Mouse (Mus musculus) lung, postnatal 0 days (tissue): ENCODE results near the gene Nectin2. TPM values are rescaled to one million over a fixed set of nuclear protein-coding genes. Genes with fewer than 3 reads are reported as not detected.
A peak's percentile ranks its signal among the peaks of the same experiment; 100 is the strongest.

Experiments used
- ATAC-seq: fragments of 200-750 bp; cut with Nextera tagmentation; 2 replicates; pipeline ENCODE4 v1.8.0; 2017; ENCODE audit warnings: moderate library complexity
- DNase-seq: peaks from one replicate; pipeline ENCODE4 v3.0.0-alpha.2; 2016; ENCODE audit warnings: low spot score
- H3K27ac ChIP-seq: fragments of 300-500 bp; sonication (generic); 2 replicates; pipeline ENCODE4 v1.5.1; 2014; ENCODE audit warnings: antibody characterized with exemption, mild to moderate bottlenecking, low read length, mixed read lengths
- H3K27me3 ChIP-seq: fragments of 300-500 bp; sonication (generic); replicated peaks from 2 replicates; pipeline ENCODE4 v1.6.1; 2014; ENCODE audit warnings: low read length, mixed read lengths; ENCODE audit not compliant: insufficient read depth
- H3K36me3 ChIP-seq: fragments of 300-500 bp; sonication (generic); 2 replicates; pipeline ENCODE4 v1.6.1; 2014; ENCODE audit warnings: low read length, mixed read lengths; ENCODE audit not compliant: insufficient read depth
- H3K4me1 ChIP-seq: fragments of 300-500 bp; sonication (generic); 2 replicates; pipeline ENCODE4 v1.6.1; 2014; ENCODE audit warnings: antibody characterized with exemption, low read depth, low read length, mixed read lengths; ENCODE audit not compliant: insufficient read depth
- H3K4me2 ChIP-seq: fragments of 300-500 bp; sonication (generic); replicated peaks from 2 replicates; pipeline ENCODE4 v1.6.1; 2014; ENCODE audit warnings: low read depth, mild to moderate bottlenecking, low read length, moderate library complexity, mixed read lengths
- H3K4me3 ChIP-seq: fragments of 300-500 bp; sonication (generic); 2 replicates; pipeline ENCODE4 v1.5.1; 2014; ENCODE audit warnings: low read depth, low read length
- H3K9ac ChIP-seq: fragments of 300-500 bp; sonication (generic); replicated peaks from 2 replicates; pipeline ENCODE4 v1.6.1; 2014; ENCODE audit warnings: low read depth, mild to moderate bottlenecking
- H3K9me3 ChIP-seq: fragments of 300-500 bp; sonication (generic); 2 replicates; pipeline ENCODE4 v1.6.1; 2016; ENCODE audit warnings: low read length, mixed read lengths
- CTCF ChIP-seq: IDR thresholded peaks from 2 replicates; pipeline ENCODE4 v1.5.1; 2016; ENCODE audit warnings: antibody characterized with exemption, mild to moderate bottlenecking
- EP300 ChIP-seq: IDR thresholded peaks from 2 replicates; pipeline ENCODE4 v1.6.1; 2016; ENCODE audit warnings: antibody characterized with exemption, mild to moderate bottlenecking, control low read depth
- WGBS: fragments of 180-500 bp; shearing (Covaris S2); extraction: QIAGEN DNeasy Blood & Tissue Kit; methylation state at CpG from one replicate; pipeline ENCODE4 v1.1.7; 2014; 5-methylcytosine and 5-hydroxymethylcytosine counted together
- polyA plus RNA-seq: library from polyadenylated mRNA; unstranded; fragments of >200 nt; fragmentation: Nextera tagmentation; extraction: Ambion mirVana; gene quantifications from 2 replicates; pipeline ENCODE4 v1.2.1, GENCODE M21; 2015

Gene Nectin2
- polyA plus RNA-seq, 1 experiment from 2014 or later: 113 TPM

- peaks cover 7% of the 10 kb centered on the region; the same call in 1 of the 2 replicates for H3K4me1 ChIP-seq
- 71% methylated on average over 6 of the region's 6 CpGs for WGBS
Observed at GRCm38 (mm10) chr7:19683771-19684201, 66.5 kb downstream of the Nectin2 start.

GRCm38 (mm10) chr7:19682979-19683378 lies 67.3 kb downstream of the Nectin2 start:
- no peak for ATAC-seq
- Histone ChIP-seq H3K9me3 (no peaks in the 10 kb centered on the region), H3K4me2 (no peak overlapping the region), H3K4me3 (no peak overlapping the region), H3K27ac (peak overlapping the region; percentile 38; the same call in 1 of the 2 replicates), H3K27me3 (no peaks in the 10 kb centered on the region), H3K36me3 (no peaks in the 10 kb centered on the region), H3K4me1 (peaks cover 7% of the 10 kb centered on the region; the same call in 1 of the 2 replicates), H3K9ac (no peak overlapping the region)
- 42% methylated on average over 3 of the region's 3 CpGs for WGBS
- DNase-seq: no peak
- TF ChIP-seq EP300: no peak
- no peak for TF ChIP-seq CTCF

More at GRCm38 (mm10) chr7:19683771-19684201, 66.5 kb downstream of the Nectin2 start:
- H3K9ac ChIP-seq: no peak overlapping the region
- peak; percentile 63 for ATAC-seq
- no peaks in the 10 kb centered on the region for H3K9me3 ChIP-seq
- H3K4me3 ChIP-seq: no peak overlapping the region
- peak overlapping the region; percentile 66 for H3K27ac ChIP-seq
- no peak overlapping the region for H3K4me2 ChIP-seq
- peak; percentile 79 for TF ChIP-seq EP300
- no peak for TF ChIP-seq CTCF
- no peaks in the 10 kb centered on the region for H3K36me3 ChIP-seq
- peak; percentile 81 for DNase-seq
- no peaks in the 10 kb centered on the region for H3K27me3 ChIP-seq

- no peaks in the 10 kb centered on the region for H3K27me3 ChIP-seq
- TF ChIP-seq EP300 (no peak), CTCF (no peak)
- H3K4me1 ChIP-seq: peaks cover 7% of the 10 kb centered on the region; the same call in 1 of the 2 replicates
- H3K4me3 ChIP-seq: no peak within 1 kb of the TSS
- DNase-seq (no peak), ATAC-seq (no peak)
- 49% methylated on average over 8 of the region's 8 CpGs for WGBS
- H3K9me3 ChIP-seq: no peaks in the 10 kb centered on the region
- H3K4me2 ChIP-seq: no peak within 1 kb of the TSS
- no peak within 1 kb of the TSS for H3K27ac ChIP-seq
- H3K36me3 ChIP-seq: no peaks in the 10 kb centered on the region
- no peak within 1 kb of the TSS for H3K9ac ChIP-seq
Observed at GRCm38 (mm10) chr7:19681202-19681694, 69.0 kb downstream of the Nectin2 start, which contains the start of the genes Gm44805 and Apoc4. TSS of gene Gm44805 (minus strand) at chr7:19681423. TSS of gene Apoc4 (minus strand) at chr7:19681479.

- Histone ChIP-seq H3K9ac (no peak overlapping the region), H3K9me3 (no peaks in the 10 kb centered on the region), H3K27ac (no peak overlapping the region), H3K4me1 (peaks cover 7% of the 10 kb centered on the region; the same call in 1 of the 2 replicates), H3K4me3 (no peak overlapping the region), H3K27me3 (no peaks in the 10 kb centered on the region), H3K36me3 (no peaks in the 10 kb centered on the region), H3K4me2 (no peak overlapping the region)
- TF ChIP-seq EP300 (no peak), CTCF (no peak)
- WGBS: 87% methylated on average over 2 of the region's 2 CpGs
- DNase-seq (no peak), ATAC-seq (no peak)
Observed at GRCm38 (mm10) chr7:19680702-19681101, 69.6 kb downstream of the Nectin2 start.

- 82% methylated on average over 3 of the region's 3 CpGs for WGBS
- peaks cover 7% of the 10 kb centered on the region; the same call in 1 of the 2 replicates for H3K4me1 ChIP-seq
- H3K9ac ChIP-seq: no peak overlapping the region
- no peaks in the 10 kb centered on the region for H3K9me3 ChIP-seq
- DNase-seq (no peak), ATAC-seq (no peak)
- H3K36me3 ChIP-seq: no peaks in the 10 kb centered on the region
- no peak overlapping the region for H3K27ac ChIP-seq
- TF ChIP-seq EP300 (no peak), CTCF (no peak)
- H3K4me3 ChIP-seq: no peak overlapping the region
- H3K27me3 ChIP-seq: no peaks in the 10 kb centered on the region
- H3K4me2 ChIP-seq: no peak overlapping the region
Observed at GRCm38 (mm10) chr7:19678901-19679300, 71.4 kb downstream of the Nectin2 start.

- Histone ChIP-seq H3K36me3 (no peaks in the 10 kb centered on the region), H3K27me3 (no peaks in the 10 kb centered on the region), H3K9me3 (no peaks in the 10 kb centered on the region), H3K4me1 (peaks cover 2% of the 10 kb centered on the region; the same call in 1 of the 2 replicates), H3K27ac (no peak within 1 kb of the TSS), H3K4me3 (no peak within 1 kb of the TSS), H3K4me2 (no peak within 1 kb of the TSS), H3K9ac (no peak within 1 kb of the TSS)
- WGBS: 52% methylated on average over 8 of the region's 8 CpGs
- TF ChIP-seq EP300 (no peak), CTCF (no peak)
- no peak for DNase-seq
- no peak for ATAC-seq
Observed at GRCm38 (mm10) chr7:19677872-19678271, 72.4 kb downstream of the Nectin2 start, which contains the start of gene Apoc2. TSS of gene Apoc2 (minus strand) at chr7:19677941.
